Mouse (Mus musculus): ENCODE measurements around the gene Adam17.

The Adam17 gene

GRCm38 (mm10) chr12:21353681-21354080, 19.8 kb downstream of the Adam17 start:
- no peak for DNase-seq (ENCODE audit: low read depth, low spot score)

GRCm38 (mm10) chr12:21350113-21350876, 23.1 kb downstream of the Adam17 start:
- no peak for DNase-seq (ENCODE audit: low read depth, low spot score)

- peak; percentile 58 for DNase-seq (ENCODE audit: low read depth, low spot score)
Measured at GRCm38 (mm10) chr12:21346972-21347371, 26.5 kb downstream of the Adam17 start.

- DNase-seq (ENCODE audit: low read depth, low spot score) = peak; percentile 80
Measured at GRCm38 (mm10) chr12:21340674-21341073, 32.8 kb downstream of the Adam17 start.

- no peak for DNase-seq (ENCODE audit: low read depth, low spot score)
Measured at GRCm38 (mm10) chr12:21337171-21337570, 36.3 kb downstream of the Adam17 start.

GRCm38 (mm10) chr12:21335869-21336268, 37.6 kb downstream of the Adam17 start:
- peak; percentile 88 for DNase-seq (ENCODE audit: low read depth, low spot score)

- DNase-seq (ENCODE audit: low read depth, low spot score) = no peak
Measured at GRCm38 (mm10) chr12:21333766-21334165, 39.7 kb downstream of the Adam17 start.

- no peak for DNase-seq (ENCODE audit: low read depth, low spot score)
Measured at GRCm38 (mm10) chr12:21333021-21333420, 40.4 kb downstream of the Adam17 start.

- DNase-seq (ENCODE audit: low read depth, low spot score) = no peak
Measured at GRCm38 (mm10) chr12:21331711-21332110, 41.7 kb downstream of the Adam17 start.

- DNase-seq (ENCODE audit: low read depth, low spot score) = no peak
Measured at GRCm38 (mm10) chr12:21330961-21331576, 42.4 kb downstream of the Adam17 start.

GRCm38 (mm10) chr12:21329661-21330400, 43.6 kb downstream of the Adam17 start:
- DNase-seq (ENCODE audit: low read depth, low spot score) = no peak

- DNase-seq (ENCODE audit: low read depth, low spot score) = no peak
Measured at GRCm38 (mm10) chr12:21326325-21326724, 47.1 kb downstream of the Adam17 start.

GRCm38 (mm10) chr12:21325266-21325665, 48.2 kb downstream of the Adam17 start:
- DNase-seq (ENCODE audit: low read depth, low spot score) = no peak

GRCm38 (mm10) chr12:21324101-21324500, 49.3 kb downstream of the Adam17 start:
- DNase-seq (ENCODE audit: low read depth, low spot score) = no peak

GRCm38 (mm10) chr12:21322856-21323255, 50.6 kb downstream of the Adam17 start:
- DNase-seq (ENCODE audit: low read depth, low spot score) = no peak

GRCm38 (mm10) chr12:21322296-21322695, 51.1 kb downstream of the Adam17 start:
- no peak for DNase-seq (ENCODE audit: low read depth, low spot score)

GRCm38 (mm10) chr12:21321170-21321569, 52.3 kb downstream of the Adam17 start:
- no peak for DNase-seq (ENCODE audit: low read depth, low spot score)

- DNase-seq (ENCODE audit: low read depth, low spot score) = peak; percentile 79
Measured at GRCm38 (mm10) chr12:21320317-21320716, 53.1 kb downstream of the Adam17 start.

GRCm38 (mm10) chr12:21318143-21318895, 55.1 kb downstream of the Adam17 start:
- peak; percentile 84 for DNase-seq (ENCODE audit: low read depth, low spot score)

GRCm38 (mm10) chr12:21316869-21317265, 56.6 kb downstream of the Adam17 start:
- no peak for DNase-seq (ENCODE audit: low read depth, low spot score)
